Mouse (Mus musculus): ENCODE measurements at regions not wholly inside any gene's neighbourhood (a gene's known extent, or its start where the extent isn't known, plus 50 kb on each side); places are given as distances from the start of the nearest gene placed in this dataset.

DNA sequence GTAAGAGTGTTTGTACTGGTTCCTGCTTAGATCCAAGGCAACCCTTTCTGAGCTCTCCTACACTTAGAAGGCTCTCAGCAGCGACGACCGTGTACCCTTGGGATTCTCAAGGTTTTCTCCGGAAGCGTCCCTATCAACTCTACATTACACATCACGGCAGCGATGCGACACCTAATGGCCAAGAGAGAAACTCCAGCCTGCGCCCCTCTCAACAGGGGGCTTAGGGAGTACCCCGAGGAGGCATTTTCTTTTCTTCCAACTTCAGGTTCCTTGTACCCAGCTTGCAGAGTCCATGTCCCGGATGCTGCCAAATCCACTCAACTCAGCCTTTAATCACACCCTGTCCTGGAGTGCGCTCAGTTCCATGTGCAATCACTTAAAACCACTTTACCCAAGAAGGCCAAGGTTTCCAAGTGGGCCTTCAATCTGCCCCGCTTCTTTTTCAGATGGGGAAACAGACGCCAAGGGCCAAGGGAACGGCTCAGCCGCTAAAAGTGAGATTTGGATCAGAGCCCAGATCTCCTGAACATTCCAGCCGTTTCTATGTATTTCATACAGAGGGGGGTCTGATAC lies 186.9 kb upstream of the Fbxo11 start:
- in situ Hi-C loops (cut with MboI, MseI), result loop anchor here (5.0 to 10.0 kb wide), 3 partner anchors 137 to 230 kb away; no protein-coding TSS in a partner anchor

- in situ Hi-C loops (cut with MboI, MseI), result loop anchor here (5.0 to 10.0 kb wide), 3 partner anchors 141 to 149 kb away; no protein-coding TSS in a partner anchor
These were observed 184.5 kb upstream of the Foxn2 start for GRCm38 (mm10) chr17:88255744-88256598.

DNA sequence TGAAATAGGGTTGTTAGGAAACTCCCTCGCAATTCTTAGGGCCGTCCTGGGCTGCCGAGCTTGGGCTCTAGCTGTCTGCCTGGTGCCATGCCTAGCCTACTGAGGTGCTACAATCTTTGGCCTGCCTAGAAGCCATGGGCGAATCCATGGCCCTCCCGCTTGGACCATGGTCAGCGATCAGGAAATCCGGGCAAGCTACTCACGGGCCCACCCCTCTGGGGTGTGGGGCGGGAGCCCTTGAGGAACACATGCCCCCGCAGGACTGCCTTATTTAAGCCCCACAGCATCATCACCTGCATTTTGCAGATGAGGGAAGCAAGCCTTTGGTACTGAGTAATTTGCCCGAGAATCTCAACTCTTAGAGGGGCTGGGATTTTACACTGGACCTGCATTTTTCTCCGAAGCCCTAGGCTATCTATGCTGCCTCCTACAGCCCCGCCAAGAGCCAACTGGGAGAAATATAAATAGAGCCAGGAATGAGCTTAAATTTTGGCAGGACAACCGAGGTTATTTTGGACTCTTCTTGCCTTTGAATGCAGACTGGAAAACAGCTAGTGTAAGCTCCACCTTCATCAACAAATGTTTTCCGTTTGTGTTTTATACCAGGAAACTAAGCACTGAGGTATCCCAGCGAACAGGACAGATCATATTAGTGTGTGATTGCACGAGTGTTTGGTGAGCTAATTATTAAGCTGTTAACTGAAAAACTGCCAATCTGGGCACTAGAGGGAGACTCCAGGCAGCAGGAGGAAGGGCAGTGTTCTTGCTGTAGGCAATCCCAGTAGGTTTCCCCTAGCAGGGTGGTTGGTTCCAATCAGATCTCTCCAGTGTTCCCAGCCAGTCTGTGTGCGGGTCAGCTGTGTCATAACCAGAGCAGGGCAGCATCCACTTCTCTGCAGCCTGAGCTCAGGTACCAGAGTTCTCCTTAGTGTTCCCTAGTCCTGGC lies 183.6 kb upstream of the Foxn2 start:
- in situ Hi-C loops (cut with MboI, MseI), result loop anchor here (5.0 to 10.0 kb wide), 3 partner anchors 142 to 148 kb away; no protein-coding TSS in a partner anchor

- in situ Hi-C loops (cut with MboI, MseI), result loop anchor here (5.0 to 10.0 kb wide), 3 partner anchors 144 to 146 kb away; no protein-coding TSS in a partner anchor
These were observed 182.1 kb upstream of the Foxn2 start for GRCm38 (mm10) chr17:88258361-88258796.

DNA sequence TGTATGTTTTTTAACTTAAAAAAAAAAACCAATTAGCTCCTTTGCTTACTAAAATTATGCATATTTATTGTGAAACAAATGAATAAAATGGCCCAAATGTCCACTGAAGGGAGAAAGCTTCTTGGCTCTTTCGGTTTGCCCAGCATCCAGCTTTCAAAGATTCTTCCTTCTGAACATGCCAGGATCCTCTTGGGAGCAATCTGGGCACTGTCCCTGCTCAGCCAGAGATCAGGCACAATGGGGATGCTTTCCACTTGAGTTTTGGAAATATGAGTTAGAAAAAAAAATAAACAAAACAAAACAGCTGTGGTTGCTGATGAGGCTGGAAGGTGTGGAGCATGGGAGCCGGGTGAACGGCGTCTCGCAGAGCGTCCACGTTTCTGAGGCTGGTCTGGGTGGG lies 180.3 kb upstream of the Foxn2 start:
- in situ Hi-C loops (cut with MboI, MseI), result loop anchor here (5.0 kb wide), 3 partner anchors 247 to 377 kb away; no protein-coding TSS in a partner anchor

GRCm38 (mm10) chr17:88260826-88261225 lies 179.7 kb upstream of the Foxn2 start:
- in situ Hi-C loops (cut with MboI, MseI), result loop anchor here (5.0 kb wide), 3 partner anchors 246 to 376 kb away; no protein-coding TSS in a partner anchor

DNA sequence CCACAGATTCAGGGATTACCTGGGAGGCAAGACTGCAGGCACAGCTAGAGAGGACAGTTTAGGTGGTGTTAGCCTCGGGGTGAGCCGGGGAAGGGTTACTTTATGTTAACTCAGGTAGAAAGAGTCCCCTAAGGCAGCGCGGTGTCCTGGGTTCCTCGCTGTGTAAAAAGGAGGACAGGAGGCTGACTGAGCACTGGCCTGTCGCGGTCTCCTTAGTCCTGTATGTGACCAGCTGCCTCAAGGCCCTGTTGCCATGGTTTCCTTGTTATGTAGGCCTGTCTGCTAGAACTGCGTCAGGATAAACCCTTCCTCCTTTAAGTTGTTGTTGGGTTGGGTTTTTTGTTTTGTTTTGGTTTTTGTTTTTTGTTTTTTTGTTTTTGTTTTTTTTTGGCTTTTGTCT lies 179.0 kb upstream of the Foxn2 start:
- in situ Hi-C loops (cut with MboI, MseI), result loop anchor here (5.0 kb wide), 3 partner anchors 246 to 376 kb away; no protein-coding TSS in a partner anchor

DNA sequence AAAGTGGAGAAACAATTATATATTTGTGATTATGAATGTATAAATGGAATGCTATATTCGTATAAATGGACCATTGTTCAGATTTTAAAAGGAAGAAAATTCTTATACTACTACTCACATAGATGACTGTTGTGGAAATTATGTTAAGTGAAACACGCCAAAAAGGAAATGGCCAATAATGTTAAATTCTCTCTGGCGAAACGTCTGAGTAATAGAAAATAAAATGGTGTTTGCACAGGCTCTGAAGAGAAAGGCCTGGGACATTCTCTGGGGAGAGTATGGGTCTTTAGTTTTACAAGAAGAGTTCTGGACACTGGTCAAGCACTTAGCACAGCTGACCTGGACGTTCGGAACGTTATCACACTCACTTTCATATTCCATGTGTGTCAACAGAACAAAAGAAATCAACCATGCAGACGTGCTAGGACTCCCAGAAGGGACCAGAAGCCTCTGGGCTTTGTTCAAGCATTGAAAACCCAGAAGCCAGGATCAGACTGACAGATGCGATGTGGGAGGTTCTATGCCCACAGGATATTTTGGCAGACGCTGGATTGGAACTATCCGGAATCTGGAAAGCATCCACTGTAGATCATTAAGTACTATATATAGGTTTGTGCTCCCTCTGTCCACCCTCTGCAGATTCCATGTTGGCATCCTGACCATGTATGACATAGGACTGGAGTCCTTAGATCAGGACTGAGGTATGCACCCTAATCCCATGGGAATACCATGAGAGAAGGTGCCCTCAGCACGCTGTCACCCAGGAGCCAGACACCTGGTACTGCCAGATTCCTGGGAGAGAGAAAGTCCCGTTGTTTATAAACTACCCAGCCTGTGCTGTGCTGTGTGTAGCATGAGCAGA lies 178.0 kb upstream of the Foxn2 start:
- in situ Hi-C loops (cut with MboI, MseI), result loop anchor here (5.0 kb wide), 3 partner anchors 245 to 375 kb away; no protein-coding TSS in a partner anchor

DNA sequence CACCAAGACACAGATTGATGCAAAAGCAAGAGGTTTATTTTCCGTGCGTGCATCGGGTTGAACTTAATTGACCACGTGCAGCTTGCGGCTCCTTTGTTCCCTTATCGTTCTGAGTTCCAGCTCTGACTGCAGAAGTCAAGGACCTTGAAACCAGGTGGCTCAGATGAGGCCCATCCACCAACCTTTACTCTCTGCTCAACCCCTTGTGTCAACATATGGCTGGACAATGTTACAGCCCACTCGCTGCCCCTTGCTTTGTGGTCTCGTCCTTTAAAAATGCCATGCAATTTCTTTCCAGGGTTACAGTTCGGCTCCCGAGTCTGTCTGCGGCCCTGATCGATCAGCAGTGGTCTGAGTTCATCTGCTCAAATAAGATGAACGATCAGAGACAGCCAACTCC lies 175.2 kb upstream of the Foxn2 start:
- in situ Hi-C loops (cut with MboI, MseI), result no loop called here

GRCm38 (mm10) chr17:88268216-88268615 lies 172.3 kb upstream of the Foxn2 start:
- in situ Hi-C loops (cut with MboI, MseI), result no loop called here

DNA sequence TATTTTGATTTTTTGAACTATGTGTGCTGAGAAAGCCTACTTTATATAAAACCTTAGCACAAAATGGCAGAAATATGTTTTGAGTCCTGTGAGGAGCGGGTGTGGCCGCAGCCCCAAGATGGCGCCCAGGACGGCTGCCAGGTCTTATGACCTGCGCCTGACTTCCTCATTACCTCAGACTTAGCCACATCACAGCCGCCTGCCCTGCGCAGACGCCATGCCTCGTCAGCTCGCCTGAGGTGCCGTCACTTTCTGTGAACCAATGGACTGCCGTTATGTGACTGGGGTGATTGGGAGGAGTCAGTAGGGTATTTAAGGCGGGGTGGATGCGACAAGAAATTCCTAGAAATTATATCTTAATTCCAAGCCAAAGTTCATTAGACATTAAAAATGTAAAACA lies 171.7 kb upstream of the Foxn2 start:
- in situ Hi-C loops (cut with MboI, MseI), result no loop called here

GRCm38 (mm10) chr17:88270896-88271295 lies 169.6 kb upstream of the Foxn2 start:
- in situ Hi-C loops (cut with MboI, MseI), result no loop called here

GRCm38 (mm10) chr17:88272161-88272560 lies 168.3 kb upstream of the Foxn2 start:
- in situ Hi-C loops (cut with MboI, MseI), result no loop called here

DNA sequence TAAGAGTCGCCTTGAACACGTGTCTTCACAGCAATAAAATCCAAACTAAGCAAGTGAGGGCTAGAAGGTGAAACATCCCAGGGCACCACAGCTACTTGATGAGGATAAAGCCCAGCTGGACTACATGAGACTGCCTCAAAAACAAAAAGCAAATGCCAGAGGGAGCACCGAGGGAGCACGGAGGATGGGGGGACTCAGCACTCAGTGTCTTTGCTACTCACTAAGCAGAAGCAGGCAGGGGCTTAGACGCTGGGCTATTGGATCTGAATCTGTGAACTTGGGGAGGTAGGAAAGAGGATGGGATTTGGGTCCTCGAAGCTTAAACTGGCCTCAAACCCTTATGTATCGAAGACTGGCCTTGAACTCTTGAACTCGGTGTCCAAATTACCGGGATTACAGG lies 167.0 kb upstream of the Foxn2 start:
- in situ Hi-C loops (cut with MboI, MseI), result no loop called here

DNA sequence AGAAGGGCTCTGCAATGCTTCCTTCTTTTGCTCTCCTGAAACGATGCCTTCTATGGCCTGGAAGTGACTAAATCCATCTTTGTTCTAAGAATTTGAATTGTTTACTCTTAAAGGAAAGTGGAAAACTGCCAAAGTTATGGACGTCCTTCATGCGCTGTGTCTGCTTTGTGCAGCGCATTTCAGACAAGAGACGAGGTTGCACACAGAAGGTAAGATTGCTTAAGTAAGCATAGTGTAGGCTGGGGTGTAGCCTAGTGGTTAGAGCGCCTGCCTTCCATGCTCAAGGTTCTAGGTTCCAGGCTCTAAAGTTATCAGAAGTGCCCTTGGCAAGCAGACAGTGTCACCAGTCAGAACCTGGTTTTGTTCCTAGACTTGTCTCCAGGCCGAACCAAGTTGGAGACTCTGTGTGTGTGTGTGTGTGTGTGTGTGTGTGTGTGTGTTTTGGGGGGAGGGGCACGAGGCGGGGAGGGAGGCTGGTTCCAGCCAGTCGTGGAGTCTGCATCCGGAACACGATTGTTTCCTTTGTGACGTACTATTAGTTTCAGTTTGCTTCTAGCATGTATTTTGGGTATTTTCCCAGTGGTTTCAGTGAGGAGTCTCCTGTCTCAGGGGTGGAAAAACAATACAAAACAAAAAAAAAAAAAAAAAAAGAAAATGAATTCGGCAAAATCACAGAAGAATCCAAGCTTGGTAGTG lies 166.4 kb upstream of the Foxn2 start:
- in situ Hi-C loops (cut with MboI, MseI), result no loop called here

GRCm38 (mm10) chr17:88274720-88275433 lies 165.6 kb upstream of the Foxn2 start:
- in situ Hi-C loops (cut with MboI, MseI), result no loop called here

DNA sequence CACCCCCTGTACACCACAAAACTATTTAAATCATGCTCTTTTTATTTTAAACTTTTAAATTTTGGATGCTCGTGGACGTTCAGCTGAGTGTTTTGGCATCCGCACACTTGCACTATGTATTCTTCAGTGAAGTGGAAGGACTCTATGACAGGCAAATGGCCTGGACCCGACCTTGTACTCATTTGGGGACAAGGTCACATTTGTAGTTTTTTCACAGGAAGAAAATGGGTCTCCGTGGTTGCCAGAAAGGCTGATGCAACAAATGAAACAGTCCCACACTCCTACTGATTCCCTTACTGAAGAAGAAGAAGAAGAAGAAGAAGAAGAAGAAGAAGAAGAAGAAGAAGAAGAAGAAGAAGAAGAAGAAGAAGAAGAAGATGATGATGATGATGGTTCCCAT lies 160.9 kb upstream of the Foxn2 start:
- in situ Hi-C loops (cut with MboI, MseI), result no loop called here

DNA sequence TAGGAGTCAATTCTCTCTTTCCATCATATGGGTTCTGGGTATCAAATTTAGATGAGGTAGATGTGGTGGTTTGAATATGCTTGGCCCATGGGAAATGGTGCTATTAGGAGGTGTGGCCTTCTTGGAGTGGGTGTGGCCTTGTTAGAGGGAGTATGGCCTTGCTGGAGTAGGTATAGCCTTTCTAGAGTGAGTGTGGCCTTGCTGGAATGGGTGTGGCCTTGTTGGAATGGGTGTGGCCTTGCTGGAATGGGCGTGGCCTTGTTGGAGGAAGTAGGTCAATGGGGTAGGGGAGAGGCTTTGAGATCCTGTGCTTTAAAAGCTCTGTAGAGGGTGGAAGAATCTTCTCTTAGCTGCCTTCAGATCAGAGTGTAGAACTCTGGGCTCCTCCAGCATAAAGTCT lies 157.8 kb upstream of the Foxn2 start:
- in situ Hi-C loops (cut with MboI, MseI), result no loop called here

DNA sequence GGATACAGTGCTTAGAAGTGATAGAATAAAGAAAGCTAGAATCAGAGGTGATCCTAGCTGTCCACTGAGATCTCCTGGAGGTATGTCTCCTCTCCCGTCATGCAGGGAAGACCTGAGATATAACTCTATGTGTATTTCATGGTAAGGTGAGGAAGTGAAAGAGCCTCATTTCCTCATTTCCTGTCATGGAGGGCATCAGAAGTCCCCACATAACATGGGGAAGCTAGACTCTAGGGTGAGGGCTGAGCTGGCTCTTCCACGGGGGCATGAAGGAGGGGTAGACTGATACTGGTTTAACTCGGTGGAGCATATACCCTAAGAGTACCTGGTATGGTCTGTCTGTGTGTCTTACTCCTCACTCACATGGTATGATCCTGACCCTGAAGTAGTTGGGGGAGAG lies 156.0 kb upstream of the Foxn2 start:
- in situ Hi-C loops (cut with MboI, MseI), result no loop called here
